Mouse (Mus musculus) ES-CJ7 (cell line): Measurements from ENCODE around the gene Tdrkh.

Source experiments
- DNase-seq: peaks from one replicate; pipeline ENCODE4 v3.0.0; 2011; ENCODE audit warnings: low read depth, low spot score

Tdrkh gene

GRCm38 (mm10) chr3:94457055-94457454 lies 44.0 kb downstream of the Tdrkh start:
- DNase-seq = no peak

GRCm38 (mm10) chr3:94459834-94460233 lies 46.8 kb downstream of the Tdrkh start:
- no peak for DNase-seq

DNA sequence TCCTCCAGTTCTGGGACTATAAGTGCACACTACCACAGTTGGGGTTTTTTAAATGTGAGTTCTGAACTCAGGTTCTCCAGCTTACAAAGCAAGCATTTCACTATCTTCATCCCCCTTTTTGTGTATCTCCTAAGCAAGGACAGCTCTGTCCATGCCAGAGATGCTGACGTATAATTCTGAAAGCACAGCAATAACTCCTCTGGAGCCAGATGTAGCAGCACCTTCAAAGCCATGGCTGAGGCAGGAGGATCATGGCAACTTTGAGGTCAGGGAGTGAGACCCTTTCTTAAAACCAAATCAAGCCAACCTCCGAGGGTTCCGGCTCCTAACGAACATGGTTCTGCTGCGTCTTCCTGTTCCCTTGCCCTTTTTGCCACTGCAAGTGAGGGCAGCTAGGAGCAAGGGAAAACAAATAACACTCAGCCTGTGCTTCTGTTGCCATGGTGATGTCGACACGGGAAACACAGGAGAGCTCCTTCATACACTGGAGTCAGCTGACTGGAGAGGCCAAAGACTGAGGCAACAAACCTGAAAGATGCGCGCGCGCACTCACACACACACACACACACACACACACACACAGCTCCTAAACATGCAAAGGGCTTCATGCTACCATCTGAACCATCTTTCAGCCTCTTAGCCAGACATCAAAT lies 51.0 kb downstream of the Tdrkh start:
- DNase-seq = peak; percentile 48

- DNase-seq = no peak
Observed at GRCm38 (mm10) chr3:94465632-94466430, 52.8 kb downstream of the Tdrkh start.

DNA sequence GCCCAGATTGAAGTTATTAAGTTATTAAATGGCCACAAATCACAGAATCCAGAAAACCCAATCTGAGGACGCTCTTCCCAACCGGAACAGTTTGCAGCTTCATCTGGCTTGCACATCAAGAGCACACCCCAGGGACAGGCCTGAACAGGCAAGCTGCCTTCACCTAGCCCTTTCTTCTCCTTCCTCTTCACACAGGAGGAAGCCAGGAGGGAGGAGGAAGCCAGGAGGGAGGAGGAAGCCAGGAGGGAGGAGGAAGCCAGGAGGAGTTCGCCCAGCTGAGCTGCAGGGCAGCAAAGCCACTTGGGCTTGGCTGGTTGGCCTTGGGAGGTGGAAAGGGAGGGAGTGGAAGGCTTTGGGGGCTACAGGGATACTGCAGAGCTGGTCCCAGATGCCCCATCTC lies 55.9 kb downstream of the Tdrkh start:
- no peak for DNase-seq

DNA sequence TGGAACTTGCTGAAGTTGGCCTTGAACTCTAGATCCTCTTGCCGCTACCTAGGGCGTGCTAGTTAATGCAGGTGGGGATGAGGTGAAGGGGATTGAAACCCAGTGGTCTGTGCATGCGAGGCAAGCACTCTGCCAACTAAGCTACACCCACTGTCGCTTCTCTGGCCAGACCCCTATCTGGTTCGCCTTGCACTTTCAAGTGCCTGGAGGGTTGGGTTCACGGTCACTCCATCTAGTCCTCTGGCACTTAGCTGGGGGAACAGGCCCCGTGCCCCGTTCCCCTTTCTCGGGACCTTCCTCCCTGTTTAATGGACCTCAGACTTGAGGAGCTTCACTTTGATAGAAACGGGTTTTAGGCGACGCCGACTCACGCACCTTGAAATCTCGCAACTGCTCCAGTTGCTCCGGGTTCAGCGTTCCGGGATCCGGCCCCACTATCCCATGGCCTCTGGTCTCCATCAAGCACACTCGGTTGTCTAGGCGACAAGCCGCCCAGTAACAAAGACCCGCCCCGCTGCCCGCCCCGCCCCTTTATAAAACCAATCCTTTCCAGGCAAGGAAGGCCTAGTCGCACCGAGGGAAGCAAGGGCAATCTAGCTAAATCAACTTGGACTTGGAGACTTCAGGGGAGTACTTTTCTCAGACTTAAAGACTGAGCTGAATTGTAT lies 59.5 kb downstream of the Tdrkh start:
- peak; percentile 48 for DNase-seq

DNA sequence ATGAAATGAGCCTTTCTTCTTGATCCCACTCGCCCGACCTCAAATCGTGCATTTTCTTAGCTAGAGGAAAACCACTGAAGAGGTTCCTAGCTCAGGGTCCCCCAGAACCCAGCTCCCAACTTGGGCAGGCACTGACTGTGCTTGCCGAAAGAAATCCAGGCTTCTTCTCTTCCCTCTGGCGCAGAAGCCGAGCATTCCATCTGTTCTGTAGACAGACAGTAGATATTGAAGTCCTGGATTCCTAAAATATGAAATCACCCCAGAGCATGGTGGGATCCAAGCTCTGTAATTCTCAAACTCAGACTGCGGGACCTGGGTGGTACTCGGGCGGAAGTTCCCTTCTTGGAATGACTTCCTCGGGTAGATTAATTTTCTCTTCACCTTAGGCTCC lies 60.0 kb downstream of the Tdrkh start:
- no peak for DNase-seq

- no peak for DNase-seq
Observed at GRCm38 (mm10) chr3:94473567-94474232, 60.6 kb downstream of the Tdrkh start.

DNA sequence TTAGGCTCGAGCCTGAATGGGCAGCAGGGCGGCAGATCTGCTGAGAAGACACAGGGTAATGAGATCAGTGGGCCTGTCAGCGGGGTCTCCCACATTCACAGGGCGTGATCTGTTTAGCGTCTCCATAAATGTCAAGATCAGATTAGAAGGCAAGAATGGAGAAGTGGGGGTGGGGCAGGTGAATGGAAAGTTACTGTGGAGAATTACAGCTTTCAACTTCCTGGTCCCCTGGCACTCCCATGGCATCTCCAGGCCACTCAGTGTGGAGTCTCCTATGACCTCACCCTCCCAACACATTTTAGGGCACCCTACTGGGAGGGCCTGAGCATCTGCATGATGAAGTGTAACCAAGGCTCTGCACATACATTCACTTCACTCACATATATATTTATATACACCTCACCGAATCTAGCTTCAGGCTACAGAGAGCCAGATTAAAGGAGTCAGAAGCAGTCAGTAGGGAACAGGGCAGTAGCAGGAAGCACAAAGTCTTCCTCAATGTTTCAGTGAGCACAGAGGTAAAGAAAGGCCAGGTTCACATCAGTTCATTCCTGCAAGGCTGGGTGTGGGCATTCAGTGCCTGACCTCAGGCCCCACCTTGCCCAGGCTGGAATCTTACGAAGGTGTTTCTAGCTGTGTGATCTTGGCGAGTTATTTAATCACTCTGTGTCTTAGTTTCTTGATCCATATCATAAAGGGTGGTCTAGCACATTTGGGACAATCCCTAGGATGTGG lies 63.4 kb downstream of the Tdrkh start:
- DNase-seq = no peak

DNA sequence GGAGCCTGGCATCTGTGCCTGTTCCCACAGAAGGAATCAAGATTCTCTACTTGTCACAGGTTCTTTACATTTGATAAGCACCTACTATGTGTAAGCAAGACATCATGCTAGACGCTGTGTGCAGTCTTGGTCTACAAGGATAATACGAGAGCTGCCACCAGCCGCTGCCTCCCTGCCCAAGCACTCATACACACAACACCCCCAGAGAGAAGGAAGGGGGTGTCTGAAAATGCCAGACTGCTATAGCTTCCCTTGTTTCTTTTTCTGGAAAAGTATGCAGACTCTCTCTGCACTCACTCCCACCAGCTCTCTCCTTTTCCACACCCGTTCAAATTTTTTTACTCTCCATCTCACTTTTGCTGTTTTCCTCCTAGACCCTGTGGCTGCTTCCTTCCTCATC lies 64.4 kb downstream of the Tdrkh start:
- DNase-seq = no peak

GRCm38 (mm10) chr3:94477981-94478422 lies 64.9 kb downstream of the Tdrkh start, which contains the start of gene Celf3:
TSS of gene Celf3 (plus strand) at chr3:94478295.
- DNase-seq = peak; percentile 53

- no peak for DNase-seq
Observed at GRCm38 (mm10) chr3:94478591-94479169, 65.6 kb downstream of the Tdrkh start.

- peak; percentile 56 for DNase-seq
Observed at GRCm38 (mm10) chr3:94479564-94479963, 66.5 kb downstream of the Tdrkh start.

DNA sequence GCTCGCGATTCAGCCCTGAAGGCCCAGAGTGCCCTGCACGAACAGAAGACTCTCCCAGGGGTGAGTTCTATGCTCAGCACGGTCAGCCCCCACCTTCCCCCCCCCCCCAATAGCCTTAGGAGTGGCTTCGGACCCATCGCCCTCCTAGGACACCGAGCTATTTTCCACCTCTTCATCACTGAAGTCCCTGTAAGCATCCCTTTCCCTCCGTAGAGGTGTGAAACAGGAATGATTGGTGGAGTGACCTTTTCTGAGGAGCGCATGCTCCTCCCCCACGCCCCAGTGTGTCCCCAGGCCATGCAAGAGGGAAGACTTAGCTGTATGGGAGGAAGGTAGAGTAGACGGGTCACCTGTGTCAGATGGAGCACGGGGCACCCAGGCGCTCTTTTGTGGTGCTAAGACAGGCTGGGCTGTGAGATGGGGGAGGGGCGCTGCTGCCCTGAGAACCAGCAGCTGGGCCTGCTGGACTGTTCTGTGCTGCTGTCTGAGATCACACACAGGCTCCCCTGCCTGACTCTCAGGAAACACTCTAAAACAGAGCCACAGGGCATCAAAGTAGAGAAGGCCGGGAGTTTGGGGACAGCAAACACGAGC lies 67.3 kb downstream of the Tdrkh start, which contains the start of gene Riiad1:
Riiad1 (minus strand) TSS at position 51 of the 594 bp plus-strand sequence.
- no peak for DNase-seq

- no peak for DNase-seq
Observed at GRCm38 (mm10) chr3:94481429-94481828, 68.4 kb downstream of the Tdrkh start.

DNA sequence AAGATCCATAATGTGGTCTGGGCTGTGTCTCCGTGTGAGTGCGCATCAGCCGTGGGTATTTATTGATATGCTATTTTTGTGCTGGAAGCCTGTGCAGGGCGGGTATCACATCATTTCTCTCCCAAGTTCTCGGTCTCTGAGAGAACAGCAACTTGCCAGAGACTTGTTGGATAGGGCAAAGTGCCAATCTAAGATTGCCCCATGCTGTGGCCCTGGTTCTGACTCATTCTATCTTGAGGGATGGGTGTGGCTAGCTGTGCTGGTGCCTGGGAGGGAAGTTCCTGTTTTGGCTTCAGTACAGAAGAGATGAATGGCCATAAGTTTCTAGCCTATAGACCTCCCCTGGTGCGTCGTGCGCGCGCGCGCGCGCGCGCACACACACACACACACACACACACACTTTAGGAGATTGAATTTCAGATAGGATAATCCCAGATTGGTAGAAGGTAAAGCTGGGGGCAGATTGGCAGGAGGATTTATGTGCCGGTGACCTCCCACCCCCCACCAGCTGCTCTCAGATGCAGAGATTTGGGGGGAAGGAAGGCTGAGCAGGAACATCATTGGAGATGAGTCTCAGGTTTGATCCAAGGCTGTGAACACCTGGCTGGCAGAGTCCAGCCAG lies 69.8 kb downstream of the Tdrkh start:
- no peak for DNase-seq

DNA sequence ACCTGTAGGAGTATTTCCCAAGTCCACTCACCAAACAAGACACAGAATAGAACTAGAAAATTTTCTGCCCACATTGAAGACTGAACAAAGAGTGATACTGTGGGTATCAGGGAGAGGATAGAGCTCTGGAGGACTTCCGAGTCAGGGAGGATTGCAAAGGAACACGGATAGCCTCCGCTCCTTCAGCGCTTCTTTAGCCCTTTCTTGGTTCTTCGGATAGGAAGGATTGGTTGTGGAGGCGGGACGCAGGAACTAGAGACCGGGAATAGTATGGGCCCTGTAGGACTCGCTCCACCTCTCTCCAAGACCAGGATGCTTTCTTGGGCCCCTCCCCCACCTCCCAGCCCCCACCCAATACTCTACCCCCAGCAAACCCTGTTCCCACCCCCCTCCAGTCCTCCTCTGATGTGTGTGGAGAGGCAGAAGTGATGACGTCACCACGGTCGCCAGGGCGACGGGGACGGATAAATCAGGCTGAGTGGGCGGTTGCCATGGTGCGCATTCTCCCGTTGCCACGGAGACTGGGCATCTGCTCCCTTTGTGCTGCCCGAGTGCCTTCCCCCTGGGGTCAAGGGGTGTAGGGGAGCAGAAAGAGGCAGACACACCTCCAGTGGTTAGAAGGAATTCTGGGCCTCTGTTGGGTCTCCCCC lies 70.8 kb downstream of the Tdrkh start:
- DNase-seq = peak; percentile 51
